Mouse (Mus musculus) bone marrow, adult 2 months (tissue): ENCODE data around the gene Slc35f5. TPM values are rescaled to one million over a fixed set of nuclear protein-coding genes. Genes with fewer than 3 reads are reported as not detected.
A peak's percentile ranks its signal among the peaks of the same experiment; 100 is the strongest.

Source experiments
- H3K27ac ChIP-seq: fragments of 200-500 bp; 2 replicates; pipeline ENCODE4 v1.5.1; 2012; ENCODE audit warnings: low read depth, mild to moderate bottlenecking, control low read depth, inconsistent platforms, low read length; ENCODE audit not compliant: control insufficient read depth, poor library complexity, insufficient read depth
- H3K4me1 ChIP-seq: fragments of 200-500 bp; 2 replicates; pipeline ENCODE4 v1.6.1; 2011; ENCODE audit warnings: low read length; ENCODE audit not compliant: control insufficient read depth, insufficient read depth
- H3K4me3 ChIP-seq: fragments of 200-500 bp; replicated peaks from 2 replicates; pipeline ENCODE3; 2011; ENCODE audit warnings: mild to moderate bottlenecking, low read depth, low read length, control low read depth; ENCODE audit not compliant: control insufficient read depth
- CTCF ChIP-seq: fragments of 200-500 bp; IDR thresholded peaks from 2 replicates; pipeline ENCODE4 v1.5.1; 2011; ENCODE audit warnings: low read length, control low read depth; ENCODE audit not compliant: control insufficient read depth, insufficient read depth
- POLR2A ChIP-seq: fragments of 200-500 bp; IDR thresholded peaks from 2 replicates; pipeline ENCODE4 v1.6.1; 2011; ENCODE audit warnings: low read depth, mild to moderate bottlenecking, control low read depth, low read length, borderline replicate concordance; ENCODE audit not compliant: control insufficient read depth
- WGBS: fragments of 180-500 bp; shearing (Covaris S2); methylation state at CpG from one replicate; pipeline ENCODE4 v1.1.7; 2018; 5-methylcytosine and 5-hydroxymethylcytosine counted together
- polyA plus RNA-seq: library from polyadenylated mRNA; stranded (reverse); fragments of >200 nt; gene quantifications from 2 replicates; pipeline ENCODE4 v1.2.4, GENCODE M21; 2011; ENCODE audit warnings: low replicate concordance; ENCODE audit not compliant: missing spikeins, insufficient read depth, insufficient read length

Gene Slc35f5
- polyA plus RNA-seq, 1 experiment: 1.6 TPM

DNA sequence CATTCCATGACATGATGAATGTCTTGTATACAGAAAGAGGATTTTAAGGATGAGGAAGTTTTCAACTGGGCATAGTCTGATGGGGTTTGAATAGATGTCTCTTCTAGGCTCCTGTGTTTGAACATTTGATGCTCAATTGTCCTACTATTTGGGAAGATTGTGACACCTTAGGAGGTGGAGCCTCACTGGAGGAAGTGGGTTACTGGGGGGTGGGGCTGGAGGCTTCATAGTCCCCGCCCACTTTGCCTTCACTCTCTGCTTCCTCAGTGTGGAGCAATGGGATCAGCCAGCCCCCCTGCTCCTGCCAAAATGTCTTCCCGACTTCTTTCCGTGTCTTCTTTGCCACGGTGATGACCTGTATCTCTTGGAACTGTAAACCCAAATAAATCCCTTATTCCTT is 43.2 kb downstream of the Slc35f5 start:
- Histone ChIP-seq H3K4me1 (no peaks in the 10 kb centered on the region), H3K4me3 (no peak overlapping the region), H3K27ac (no peak overlapping the region)
- 72% methylated on average over 4 of the region's 4 CpGs for WGBS
- no peak for TF ChIP-seq POLR2A
- TF ChIP-seq CTCF: no peak

DNA sequence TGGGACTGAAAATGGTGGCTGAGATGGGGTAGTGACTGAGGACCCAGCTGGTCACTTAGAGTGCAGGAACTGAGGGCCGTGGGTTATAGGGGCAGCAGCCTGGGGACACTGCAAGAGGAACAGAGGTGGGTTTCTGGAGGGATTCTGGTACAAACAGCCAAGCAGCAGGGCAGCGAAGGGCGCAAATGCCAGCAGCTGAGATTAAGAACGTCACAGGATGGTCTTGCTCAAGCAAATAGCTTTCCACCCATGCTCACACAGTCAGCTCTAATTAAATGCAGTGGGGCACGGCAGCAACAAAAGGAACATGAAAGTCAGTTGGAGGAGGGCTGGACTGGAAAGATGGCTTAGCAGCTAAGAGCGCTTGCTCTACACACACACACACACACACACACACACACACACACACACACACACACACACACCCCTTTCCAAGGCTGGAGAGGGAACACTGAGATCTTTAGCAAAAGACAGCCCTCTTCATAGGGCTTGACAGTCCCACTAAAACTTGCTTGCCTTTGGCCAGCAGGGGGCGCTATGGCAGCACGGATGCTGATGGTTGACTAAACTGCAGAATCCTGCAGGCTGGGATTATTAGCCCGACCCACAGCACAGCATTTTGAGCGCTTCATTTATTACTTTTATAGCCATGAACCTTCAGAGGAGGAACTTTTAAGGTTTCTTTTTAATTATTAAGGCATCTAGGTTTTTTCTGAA is 46.9 kb downstream of the Slc35f5 start:
- no peaks in the 10 kb centered on the region for H3K4me1 ChIP-seq
- H3K4me3 ChIP-seq: no peak overlapping the region
- H3K27ac ChIP-seq: no peak overlapping the region
- WGBS: 39% methylated on average over 10 of the region's 10 CpGs
- TF ChIP-seq CTCF (peak; percentile 87), POLR2A (no peak)

DNA sequence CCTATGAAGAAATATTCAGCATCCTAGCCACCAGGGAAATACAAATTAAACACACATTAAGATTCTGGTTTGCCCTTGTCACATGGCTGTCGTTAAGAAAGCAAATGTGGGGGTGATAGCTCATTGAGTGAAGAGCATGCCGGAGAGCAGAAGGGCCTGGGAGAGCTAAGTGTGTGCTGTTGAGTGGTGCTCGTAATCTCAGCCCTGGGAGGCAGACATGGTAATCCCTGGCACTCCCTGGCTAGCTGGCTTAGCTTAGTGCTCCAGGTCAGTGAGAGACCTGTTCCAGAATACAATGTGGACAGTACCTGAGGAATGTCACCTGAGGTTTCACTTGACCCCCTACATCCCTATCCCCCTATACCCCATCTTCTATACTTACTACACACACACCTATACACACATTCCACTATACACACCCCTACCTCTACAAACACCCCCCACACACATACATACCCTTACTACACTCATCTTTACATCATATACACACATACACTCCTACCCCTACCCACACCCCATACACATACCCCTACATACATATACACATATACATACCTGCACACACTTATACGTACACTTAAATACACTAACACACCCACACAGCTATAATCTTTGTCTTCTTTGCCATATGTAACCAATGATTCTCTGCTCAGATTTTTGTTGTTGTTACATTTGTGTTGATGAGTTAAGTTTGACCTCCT is 64.1 kb downstream of the Slc35f5 start:
- Histone ChIP-seq H3K27ac (no peak overlapping the region), H3K4me1 (no peaks in the 10 kb centered on the region), H3K4me3 (no peak overlapping the region)
- 80% methylated on average over 4 of the region's 4 CpGs for WGBS
- TF ChIP-seq POLR2A (no peak), CTCF (no peak)

DNA sequence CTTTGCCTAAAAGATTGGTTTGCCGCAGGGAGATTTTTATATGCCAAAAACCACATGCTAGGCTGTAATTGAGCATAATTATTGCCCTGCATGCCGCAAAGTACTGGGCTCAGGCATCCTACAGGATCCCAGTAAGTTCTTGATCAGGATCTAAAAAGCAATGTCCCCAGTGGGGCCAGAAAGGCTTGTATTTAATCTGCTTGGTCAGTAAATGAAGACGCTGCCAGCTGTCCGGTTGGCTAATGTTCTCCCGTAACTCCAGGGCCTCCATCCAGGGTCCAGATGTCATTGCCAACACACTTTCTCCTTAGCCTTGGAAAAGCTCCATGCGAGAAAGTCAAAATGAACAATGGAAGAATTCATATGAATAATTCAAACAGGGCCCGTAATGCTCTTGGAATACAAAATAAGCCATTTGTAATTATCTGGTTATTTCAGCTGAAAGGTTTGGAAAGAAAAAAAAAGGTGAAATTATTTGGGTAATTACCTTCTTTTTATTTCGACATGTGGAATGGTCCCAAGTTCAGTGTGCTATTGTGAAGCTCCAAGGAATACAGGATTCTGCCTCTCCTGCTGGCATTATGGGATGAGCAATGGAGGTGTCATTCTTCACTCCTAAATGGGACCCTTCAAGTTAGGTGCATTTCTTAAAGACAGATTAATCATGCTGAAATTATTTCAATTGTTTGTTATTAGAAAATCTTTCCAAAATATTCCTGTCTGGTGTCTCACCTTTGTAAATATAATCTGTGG is 79.3 kb downstream of the Slc35f5 start:
- no peaks in the 10 kb centered on the region for H3K4me1 ChIP-seq
- TF ChIP-seq POLR2A (no peak), CTCF (no peak)
- no peak overlapping the region for H3K27ac ChIP-seq
- WGBS: 82% methylated on average over 8 of the region's 8 CpGs
- H3K4me3 ChIP-seq: no peak overlapping the region

DNA sequence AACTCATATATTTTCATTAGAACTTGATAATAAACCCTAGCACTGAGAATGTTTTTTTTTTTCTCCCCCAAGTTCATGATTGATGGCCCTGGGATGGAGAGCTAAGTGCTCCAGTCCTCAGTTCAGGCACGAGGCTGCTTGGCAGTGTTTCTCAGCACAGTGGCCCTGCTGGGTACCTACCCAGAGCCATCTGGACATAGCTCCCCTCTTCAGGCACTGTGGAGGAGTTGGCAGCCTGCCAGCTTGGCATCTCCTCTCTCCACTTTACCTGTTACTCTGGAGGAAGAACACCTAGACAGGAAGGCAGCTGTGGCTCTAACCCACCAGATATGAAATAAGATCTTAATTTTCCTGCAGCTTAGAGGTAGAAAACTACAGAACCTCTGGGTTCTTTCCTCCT is 83.2 kb downstream of the Slc35f5 start:
- TF ChIP-seq CTCF: no peak
- no peak for TF ChIP-seq POLR2A
- Histone ChIP-seq H3K27ac (no peak overlapping the region), H3K4me3 (no peak overlapping the region), H3K4me1 (no peaks in the 10 kb centered on the region)
- 32% methylated on average over 1 of the region's 1 CpGs for WGBS

Other genes starting within 250 kb of the Slc35f5 start
- gene Actr3, start 124.9 kb upstream of the Slc35f5 start, polyA plus RNA-seq: 91.7 and 154 TPM in 2 replicates
- gene Gpr39, start 116.4 kb downstream of the Slc35f5 start, polyA plus RNA-seq: not detected in 2 replicates